Mouse (Mus musculus) G1E (cell line): ENCODE results near the gene Elovl6.

Experiments
- CTCF ChIP-seq: IDR thresholded peaks from 2 replicates; pipeline ENCODE4 v1.5.1; 2012; ENCODE audit warnings: low read depth, low read length, inconsistent platforms, mixed read lengths
- GATA1 ChIP-seq: IDR thresholded peaks from 2 replicates; pipeline ENCODE4 v1.6.1; 2012; ENCODE audit warnings: borderline replicate concordance, low read length, inconsistent platforms, mixed read lengths
- TAL1 ChIP-seq: conservative IDR thresholded peaks from 2 replicates; pipeline ENCODE4 v1.6.1; 2012; ENCODE audit warnings: low read depth, low read length, inconsistent platforms, mixed read lengths

- TF ChIP-seq GATA1 (no peak), CTCF (no peak), TAL1 (no peak)
These were observed 58.5 kb downstream of the Elovl6 start for GRCm38 (mm10) chr3:129590548-129591226.
